Mouse (Mus musculus): ENCODE data around the gene Ankrd2.

DNA sequence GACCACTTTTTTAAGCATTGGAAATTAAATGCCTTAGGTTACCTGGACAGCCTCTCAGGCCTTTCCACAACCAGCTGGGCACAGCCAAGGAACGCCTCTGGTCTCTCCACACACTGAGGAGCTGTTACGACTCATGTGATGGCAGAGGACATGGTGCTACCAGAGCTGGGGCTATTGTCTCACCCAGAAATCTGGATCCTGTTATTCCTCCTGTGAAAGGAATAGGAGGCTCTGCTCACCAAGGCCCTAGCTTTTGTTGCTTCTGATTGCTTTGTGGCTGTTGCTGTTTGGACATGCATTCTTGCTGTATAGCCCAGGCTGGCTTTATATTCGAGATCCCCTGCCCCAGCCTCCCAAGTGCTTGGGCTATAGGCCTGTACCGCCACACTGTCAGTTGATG, 19.5 kb upstream of the Ankrd2 start:
- no peak for TF ChIP-seq EP300 (IDR thresholded peaks at IDR 0.05; ENCODE audit: low read depth)
- no peak for TF ChIP-seq CTCF (IDR thresholded peaks at IDR 0.05; ENCODE audit: low read depth)

Data from heart, postnatal 0 days (tissue).